Mouse (Mus musculus) thymus, adult 2 months (tissue): Measurements from ENCODE around the gene Tcte1. TPM values are rescaled to one million over a fixed set of nuclear protein-coding genes. Genes with fewer than 3 reads are reported as not detected.

Experiments used
- DNase-seq: peaks from one replicate; pipeline ENCODE4 v3.0.0; 2021
- H3K27ac ChIP-seq: fragments of 200-500 bp; 2 replicates; pipeline ENCODE4 v1.5.1; 2012; ENCODE audit warnings: low read length, control low read depth; ENCODE audit not compliant: control insufficient read depth, insufficient read depth
- H3K27me3 ChIP-seq: fragments of 200-500 bp; 2 replicates; pipeline ENCODE4 v1.6.1; 2012; ENCODE audit warnings: mild to moderate bottlenecking, low read length, moderate library complexity, mixed read lengths; ENCODE audit not compliant: control insufficient read depth, insufficient read depth
- H3K36me3 ChIP-seq: fragments of 200-500 bp; 2 replicates; pipeline ENCODE4 v1.6.1; 2012; ENCODE audit warnings: mild to moderate bottlenecking, low read length, moderate library complexity; ENCODE audit not compliant: control insufficient read depth, insufficient read depth
- H3K4me1 ChIP-seq: fragments of 200-500 bp; replicated peaks from 2 replicates; pipeline ENCODE4 v1.6.1; 2012; ENCODE audit warnings: low read length; ENCODE audit not compliant: control insufficient read depth, insufficient read depth
- H3K4me3 ChIP-seq: fragments of 200-500 bp; 2 replicates; pipeline ENCODE4 v1.5.1; 2012; ENCODE audit warnings: mild to moderate bottlenecking, low read length, control low read depth, moderate library complexity; ENCODE audit not compliant: control insufficient read depth, insufficient read depth
- CTCF ChIP-seq: fragments of 200-500 bp; IDR thresholded peaks from 2 replicates; pipeline ENCODE4 v1.5.1; 2012; ENCODE audit warnings: mild to moderate bottlenecking, control low read depth, low read length, moderate library complexity, borderline replicate concordance; ENCODE audit not compliant: control insufficient read depth, poor library complexity, insufficient read depth; ENCODE audit errors: extremely low read depth
- POLR2A ChIP-seq: fragments of 200-500 bp; IDR thresholded peaks from 2 replicates; pipeline ENCODE4 v1.6.1; 2012; ENCODE audit warnings: mild to moderate bottlenecking, low read length, control low read depth, moderate library complexity; ENCODE audit not compliant: control insufficient read depth, poor library complexity, insufficient read depth; ENCODE audit errors: extremely low read depth
- WGBS: fragments of 180-500 bp; shearing (Covaris S2); methylation state at CpG from one replicate; pipeline ENCODE4 v1.1.7; 2018; 5-methylcytosine and 5-hydroxymethylcytosine counted together
- polyA plus RNA-seq: library from polyadenylated mRNA; depleted of rRNA; stranded (reverse); fragments of >200 nt; gene quantifications from 2 replicates; pipeline ENCODE4 v1.2.3, GENCODE M21; 2012

Tcte1 gene
- polyA plus RNA-seq, 1 experiment, result 1.2 TPM

DNA sequence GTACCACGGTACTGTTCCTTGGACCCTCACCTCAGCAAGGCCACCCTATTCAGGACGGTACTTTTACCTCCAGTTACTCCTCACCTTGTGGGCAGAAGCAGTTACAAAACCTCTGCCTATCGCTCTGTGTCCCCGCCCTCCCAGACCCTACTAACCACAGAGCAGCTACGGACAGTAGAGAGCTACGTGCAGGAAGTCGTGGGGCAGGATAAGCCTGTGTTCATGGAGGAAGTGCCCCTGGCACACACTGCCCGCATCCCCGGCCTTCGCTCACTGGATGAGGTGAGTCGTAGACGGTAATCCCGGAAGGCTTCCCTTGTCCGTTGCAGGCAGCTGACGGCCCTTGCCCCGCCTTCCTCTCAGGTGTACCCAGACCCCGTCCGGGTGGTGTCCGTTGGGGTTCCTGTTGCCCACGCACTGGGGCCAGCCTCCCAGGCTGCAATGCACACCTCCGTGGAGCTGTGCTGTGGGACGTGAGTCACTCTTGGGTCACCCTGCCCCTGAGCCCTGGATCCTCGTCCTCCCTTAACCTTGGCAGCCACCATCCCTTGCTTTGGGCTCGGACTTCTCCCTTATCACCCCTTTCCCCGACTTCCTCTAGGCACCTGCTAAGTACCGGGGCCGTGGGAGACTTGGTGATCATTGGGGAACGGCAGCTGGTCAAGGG lies 5.6 kb upstream of the Tcte1 start:
- Histone ChIP-seq H3K27ac (no peak overlapping the region), H3K27me3 (no peaks in the 10 kb centered on the region), H3K36me3 (peaks cover 29% of the 10 kb centered on the region), H3K4me3 (no peak overlapping the region), H3K4me1 (peaks cover under 1% of the 10 kb centered on the region; the same call in 1 of the 2 replicates)
- no peak for DNase-seq
- TF ChIP-seq CTCF (no peak), POLR2A (no peak)
- 65% methylated on average over 28 of the region's 28 CpGs for WGBS

- H3K27ac ChIP-seq, result no peak overlapping the region
- TF ChIP-seq CTCF (no peak), POLR2A (no peak)
- 95% methylated on average over 12 of the region's 12 CpGs for WGBS
These were observed 4.3 kb upstream of the Tcte1 start for GRCm38 (mm10) chr17:45518766-45519475.

GRCm38 (mm10) chr17:45520136-45520535 lies 3.1 kb upstream of the Tcte1 start:
- no peak overlapping the region for H3K27ac ChIP-seq
- no peaks in the 10 kb centered on the region for H3K27me3 ChIP-seq
- H3K4me3 ChIP-seq, result no peak overlapping the region
- H3K36me3 ChIP-seq, result peaks cover 29% of the 10 kb centered on the region
- peaks cover 10% of the 10 kb centered on the region for H3K4me1 ChIP-seq
- DNase-seq, result no peak
- TF ChIP-seq CTCF, result no peak
- no peak for TF ChIP-seq POLR2A
- 96% methylated on average over 11 of the region's 11 CpGs for WGBS

More at GRCm38 (mm10) chr17:45518766-45519475, 4.3 kb upstream of the Tcte1 start:
- H3K4me3 ChIP-seq, result no peak overlapping the region
- DNase-seq, result no peak
- peaks cover 29% of the 10 kb centered on the region for H3K36me3 ChIP-seq
- H3K27me3 ChIP-seq, result no peaks in the 10 kb centered on the region
- H3K4me1 ChIP-seq, result peaks cover 10% of the 10 kb centered on the region

- peaks cover 5% of the 10 kb centered on the region for H3K36me3 ChIP-seq
- no peaks in the 10 kb centered on the region for H3K27me3 ChIP-seq
- WGBS, result 86% methylated on average over 4 of the region's 4 CpGs
- H3K4me3 ChIP-seq, result no peak overlapping the region
- H3K27ac ChIP-seq, result no peak overlapping the region
- peaks cover 10% of the 10 kb centered on the region for H3K4me1 ChIP-seq
- TF ChIP-seq POLR2A, result no peak
- TF ChIP-seq CTCF, result no peak
- DNase-seq, result no peak
These were observed 1.7 kb downstream of the Tcte1 start for GRCm38 (mm10) chr17:45524961-45525360.

GRCm38 (mm10) chr17:45526571-45526970 lies 3.3 kb downstream of the Tcte1 start:
- H3K27ac ChIP-seq, result no peak overlapping the region
- H3K4me1 ChIP-seq, result peaks cover 10% of the 10 kb centered on the region
- H3K4me3 ChIP-seq, result no peak overlapping the region
- 54% methylated on average over 5 of the region's 5 CpGs for WGBS
- no peaks in the 10 kb centered on the region for H3K27me3 ChIP-seq
- DNase-seq, result no peak
- TF ChIP-seq POLR2A (no peak), CTCF (no peak)
- H3K36me3 ChIP-seq, result no peaks in the 10 kb centered on the region

DNA sequence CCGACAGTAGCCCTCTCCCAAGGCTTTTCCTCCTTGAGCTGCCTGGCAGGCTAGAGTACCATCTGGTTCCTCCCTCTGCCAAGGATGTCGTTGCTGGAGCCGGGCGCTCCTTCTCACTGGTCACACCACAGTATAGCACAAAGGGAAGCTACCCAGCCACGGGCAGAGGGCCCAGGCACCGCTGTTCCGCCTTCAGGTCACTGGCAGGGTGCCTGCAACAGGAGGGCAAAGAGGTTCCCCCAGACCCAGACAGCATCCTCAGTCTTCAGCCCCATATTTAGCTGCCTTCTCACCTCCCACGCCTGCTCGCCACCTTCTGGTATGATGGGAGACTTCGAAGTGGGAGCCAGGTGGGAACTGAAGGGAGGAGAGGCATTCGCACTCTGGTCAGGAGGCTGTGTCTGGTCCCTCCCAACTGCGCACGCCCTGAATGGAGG lies 7.1 kb downstream of the Tcte1 start:
- peaks cover 2% of the 10 kb centered on the region; the same call in 1 of the 2 replicates for H3K27me3 ChIP-seq
- WGBS, result 42% methylated on average over 13 of the region's 13 CpGs
- no peaks in the 10 kb centered on the region for H3K36me3 ChIP-seq

GRCm38 (mm10) chr17:45532896-45533295 lies 9.7 kb downstream of the Tcte1 start:
- Histone ChIP-seq H3K27me3 (peaks cover 2% of the 10 kb centered on the region; the same call in 1 of the 2 replicates), H3K4me1 (no peaks in the 10 kb centered on the region), H3K36me3 (no peaks in the 10 kb centered on the region), H3K4me3 (no peak overlapping the region), H3K27ac (no peak overlapping the region)
- TF ChIP-seq CTCF (no peak), POLR2A (no peak)
- 45% methylated on average over 15 of the region's 15 CpGs for WGBS
- no peak for DNase-seq

More for the DNA sequence above, 7.1 kb downstream of the Tcte1 start:
- DNase-seq, result no peak
- H3K4me3 ChIP-seq, result no peak overlapping the region
- TF ChIP-seq CTCF (no peak), POLR2A (no peak)
- no peak overlapping the region for H3K27ac ChIP-seq
- H3K4me1 ChIP-seq, result no peaks in the 10 kb centered on the region
